Mouse (Mus musculus) liver, embryonic 16.5 days (tissue): ENCODE results near the gene Kdm8. TPM values are rescaled to one million over a fixed set of nuclear protein-coding genes. Genes with fewer than 3 reads are reported as not detected.

Source experiments
- ATAC-seq: fragments of 200-750 bp; cut with Nextera tagmentation; 2 replicates; pipeline ENCODE4 v1.8.0; 2017; ENCODE audit warnings: low read depth, mild to moderate bottlenecking, moderate number of reproducible peaks, moderate library complexity
- H3K27ac ChIP-seq: fragments of 300-500 bp; sonication (generic); 2 replicates; pipeline ENCODE4 v1.5.1; 2014; ENCODE audit warnings: mild to moderate bottlenecking, low read length
- H3K27me3 ChIP-seq: fragments of 300-500 bp; sonication (generic); 2 replicates; pipeline ENCODE4 v1.6.1; 2014; ENCODE audit warnings: low read depth, low read length, mixed read lengths; ENCODE audit not compliant: control insufficient read depth, insufficient read depth
- H3K36me3 ChIP-seq: fragments of 300-500 bp; sonication (generic); 2 replicates; pipeline ENCODE4 v1.6.1; 2014; ENCODE audit warnings: mild to moderate bottlenecking; ENCODE audit not compliant: control insufficient read depth, insufficient read depth
- H3K4me1 ChIP-seq: fragments of 300-500 bp; sonication (generic); 2 replicates; pipeline ENCODE4 v1.6.1; 2014; ENCODE audit warnings: low read depth, low read length, mixed read lengths; ENCODE audit not compliant: control insufficient read depth
- H3K4me2 ChIP-seq: fragments of 300-500 bp; sonication (generic); 2 replicates; pipeline ENCODE4 v1.6.1; 2014; ENCODE audit warnings: low read depth, low read length, mixed read lengths
- H3K4me3 ChIP-seq: fragments of 300-500 bp; sonication (generic); 2 replicates; pipeline ENCODE4 v1.5.1; 2014; ENCODE audit warnings: low read depth, mild to moderate bottlenecking, low read length
- H3K9ac ChIP-seq: fragments of 300-500 bp; sonication (generic); 2 replicates; pipeline ENCODE4 v1.6.1; 2014; ENCODE audit warnings: low read depth, low read length
- H3K9me3 ChIP-seq: fragments of 300-500 bp; sonication (generic); replicated peaks from 2 replicates; pipeline ENCODE4 v1.6.1; 2016; ENCODE audit warnings: low read length; ENCODE audit not compliant: control insufficient read depth
- WGBS: fragments of 180-500 bp; shearing (Covaris S2); extraction: QIAGEN DNeasy Blood & Tissue Kit; methylation state at CpG from one replicate; pipeline ENCODE4 v1.1.7; 2014; ENCODE audit not compliant: insufficient replicate concordance; 5-methylcytosine and 5-hydroxymethylcytosine counted together
- polyA plus RNA-seq: library from polyadenylated mRNA; unstranded; fragments of >200 nt; fragmentation: Nextera tagmentation; extraction: Ambion mirVana; gene quantifications from 2 replicates; pipeline ENCODE4 v1.2.1, GENCODE M21; 2015

Kdm8 gene
- polyA plus RNA-seq, 1 experiment from 2014 or later, result 5.6 TPM

DNA sequence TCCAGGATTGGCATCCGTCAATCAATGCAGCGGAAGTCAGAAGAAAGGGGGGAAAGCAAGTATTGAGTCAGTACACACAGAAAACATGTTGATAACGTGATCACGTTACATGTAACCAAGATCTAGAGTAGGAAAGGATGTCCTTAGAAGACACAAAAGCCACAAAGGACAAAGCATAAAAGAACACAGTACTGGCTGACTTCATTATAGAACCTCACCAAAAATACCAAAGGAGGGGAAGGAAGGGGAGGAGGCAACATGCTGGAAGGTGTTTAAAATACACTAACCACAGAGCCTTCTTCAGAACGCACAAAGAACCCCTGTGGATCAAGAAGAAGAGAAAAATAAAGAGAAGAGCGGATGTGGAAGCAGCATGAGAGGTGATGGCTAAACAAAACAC lies 44.2 kb downstream of the Kdm8 start:
- H3K9me3 ChIP-seq, result no peaks in the 10 kb centered on the region
- peaks cover 7% of the 10 kb centered on the region; the same call in 1 of the 2 replicates for H3K36me3 ChIP-seq
- H3K4me1 ChIP-seq, result peaks cover 50% of the 10 kb centered on the region
- no peaks in the 10 kb centered on the region for H3K27me3 ChIP-seq
- peak overlapping the region; percentile 11; the same call in 1 of the 2 replicates for H3K27ac ChIP-seq
- H3K9ac ChIP-seq, result no peak overlapping the region
- no peak overlapping the region for H3K4me2 ChIP-seq
- 72% methylated on average over 6 of the region's 6 CpGs for WGBS
- no peak overlapping the region for H3K4me3 ChIP-seq
- no peak for ATAC-seq

DNA sequence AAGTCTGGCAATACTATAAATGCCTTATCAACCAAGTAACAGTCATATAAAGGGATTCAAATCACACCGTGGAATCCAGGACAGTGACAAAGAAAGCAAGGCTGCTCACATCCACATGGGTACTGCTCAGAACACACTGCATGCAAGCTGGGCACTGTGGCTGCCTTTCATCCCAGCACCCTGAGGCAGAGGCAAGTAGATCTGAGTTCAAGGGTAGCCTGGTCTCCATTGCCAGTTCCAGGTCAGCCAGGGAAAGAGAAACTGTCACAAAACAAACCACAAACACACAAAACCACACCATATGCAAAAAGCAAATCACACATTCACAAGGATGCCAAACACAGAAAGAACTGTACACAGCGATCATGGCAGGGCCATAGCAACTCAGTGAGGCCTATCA lies 45.2 kb downstream of the Kdm8 start:
- Histone ChIP-seq H3K27me3 (no peaks in the 10 kb centered on the region), H3K36me3 (peaks cover 7% of the 10 kb centered on the region; the same call in 1 of the 2 replicates), H3K4me2 (no peak overlapping the region), H3K4me1 (peaks cover 47% of the 10 kb centered on the region), H3K4me3 (no peak overlapping the region), H3K9ac (no peak overlapping the region), H3K27ac (no peak overlapping the region), H3K9me3 (no peaks in the 10 kb centered on the region)
- 60% methylated on average over 2 of the region's 2 CpGs for WGBS
- no peak for ATAC-seq

DNA sequence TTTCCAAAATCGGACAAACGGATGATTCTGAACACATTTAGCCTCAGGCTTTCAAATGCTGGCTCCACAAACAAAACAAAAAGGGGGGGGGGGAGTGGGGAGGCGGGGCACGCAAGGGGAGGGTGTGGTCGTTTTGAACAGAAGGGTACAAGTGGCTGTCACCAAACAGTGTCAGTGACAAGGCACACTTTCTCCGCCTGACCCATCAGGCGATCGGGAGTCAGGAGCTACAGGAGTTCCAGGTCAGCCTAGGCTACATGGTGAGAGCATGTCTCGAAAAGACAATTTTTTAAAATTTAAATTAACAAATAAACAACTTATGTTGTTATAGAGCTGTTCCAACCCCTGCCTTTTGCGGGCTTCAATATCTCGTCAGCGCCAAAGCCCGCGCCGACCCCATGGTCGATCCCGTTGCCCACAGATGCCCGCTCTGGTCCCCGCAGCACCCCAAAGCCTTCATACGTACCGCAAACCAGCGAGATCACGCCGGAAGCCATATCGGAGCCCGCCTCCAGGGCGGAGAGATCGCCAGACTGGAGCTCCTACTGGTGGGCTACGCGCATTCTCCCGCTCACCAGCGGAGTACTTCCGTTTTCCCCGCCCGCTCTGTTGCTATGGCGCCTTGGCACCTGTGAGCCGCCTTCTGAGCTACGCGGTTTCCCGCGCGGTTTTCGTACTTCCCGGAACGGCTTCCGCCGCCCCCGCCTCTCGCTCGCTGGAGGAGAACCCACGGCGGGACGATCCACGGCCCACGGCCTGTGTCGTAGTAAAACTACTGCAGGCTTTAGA lies 46.7 kb downstream of the Kdm8 start, which contains the start of gene Nsmce1:
Gene Nsmce1 (minus strand): TSS at position 650 of the 789 bp plus-strand sequence.
- WGBS, result under 1% methylated on average over 56 of the region's 56 CpGs

DNA sequence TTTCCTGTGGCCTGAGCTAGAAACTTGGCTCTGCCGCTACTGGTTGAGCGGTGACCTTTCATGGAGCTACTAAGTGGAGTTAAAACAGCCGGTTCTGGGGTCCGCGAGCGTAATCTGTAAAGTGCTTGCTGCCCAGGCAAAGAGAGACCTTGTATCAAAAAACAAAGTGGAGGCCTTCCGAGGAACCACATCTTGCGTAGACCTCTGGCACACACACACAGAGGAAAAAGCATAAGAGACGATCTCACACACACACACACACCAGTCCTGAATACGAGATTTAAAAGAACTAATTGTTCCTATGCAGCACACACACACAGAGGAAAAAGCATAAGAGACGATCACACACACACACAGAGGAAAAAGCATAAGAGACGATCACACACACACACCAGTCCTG lies 47.3 kb downstream of the Kdm8 start:
- no peaks in the 10 kb centered on the region for H3K9me3 ChIP-seq
- peak overlapping the region; percentile 74 for H3K4me3 ChIP-seq
- peak; percentile 1; the same call in 1 of the 2 replicates for ATAC-seq
- H3K9ac ChIP-seq, result peak overlapping the region; percentile 84
- no peaks in the 10 kb centered on the region for H3K27me3 ChIP-seq
- no peaks in the 10 kb centered on the region for H3K36me3 ChIP-seq
- 22% methylated on average over 12 of the region's 12 CpGs for WGBS
- peak overlapping the region; percentile 88 for H3K27ac ChIP-seq
- peaks cover 43% of the 10 kb centered on the region for H3K4me1 ChIP-seq
- peak overlapping the region; percentile 90 for H3K4me2 ChIP-seq

More for the DNA sequence above, 46.7 kb downstream of the Kdm8 start, which contains the start of gene Nsmce1:
- H3K4me1 ChIP-seq, result peaks cover 45% of the 10 kb centered on the region
- H3K4me2 ChIP-seq, result peak within 1 kb of the TSS; percentile 90
- H3K9ac ChIP-seq, result peak within 1 kb of the TSS; percentile 84
- H3K4me3 ChIP-seq, result peak within 1 kb of the TSS; percentile 74
- H3K9me3 ChIP-seq, result no peaks in the 10 kb centered on the region
- H3K27me3 ChIP-seq, result no peaks in the 10 kb centered on the region
- H3K27ac ChIP-seq, result peak within 1 kb of the TSS; percentile 88
- H3K36me3 ChIP-seq, result no peaks in the 10 kb centered on the region; the same call in 1 of the 2 replicates
- ATAC-seq, result peak; percentile 97

DNA sequence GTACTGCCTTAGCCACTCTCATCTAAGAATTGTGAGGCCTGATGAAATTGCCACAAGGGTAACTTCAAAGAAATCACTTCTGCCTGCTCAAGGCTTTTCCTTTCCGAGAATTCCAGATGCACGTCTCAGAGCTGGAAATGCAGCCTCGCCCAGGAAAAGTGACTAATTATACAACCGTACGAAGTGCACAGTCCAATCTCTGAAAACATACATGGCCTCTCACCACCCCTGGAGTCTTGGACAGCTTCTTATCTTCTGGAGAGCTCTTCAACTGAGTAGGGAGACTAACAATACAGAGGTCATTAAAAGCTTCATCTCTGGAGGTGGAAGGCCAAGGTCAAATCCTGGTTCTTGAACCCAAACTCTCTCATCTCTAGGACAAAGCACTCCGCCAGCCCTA lies 48.1 kb downstream of the Kdm8 start:
- peaks cover 35% of the 10 kb centered on the region for H3K4me1 ChIP-seq
- no peak overlapping the region for H3K4me2 ChIP-seq
- H3K27ac ChIP-seq, result no peak overlapping the region
- no peaks in the 10 kb centered on the region for H3K9me3 ChIP-seq
- WGBS, result 64% methylated on average over 6 of the region's 6 CpGs
- H3K36me3 ChIP-seq, result no peaks in the 10 kb centered on the region
- no peaks in the 10 kb centered on the region for H3K27me3 ChIP-seq
- H3K4me3 ChIP-seq, result no peak overlapping the region
- no peak for ATAC-seq
- H3K9ac ChIP-seq, result no peak overlapping the region

DNA sequence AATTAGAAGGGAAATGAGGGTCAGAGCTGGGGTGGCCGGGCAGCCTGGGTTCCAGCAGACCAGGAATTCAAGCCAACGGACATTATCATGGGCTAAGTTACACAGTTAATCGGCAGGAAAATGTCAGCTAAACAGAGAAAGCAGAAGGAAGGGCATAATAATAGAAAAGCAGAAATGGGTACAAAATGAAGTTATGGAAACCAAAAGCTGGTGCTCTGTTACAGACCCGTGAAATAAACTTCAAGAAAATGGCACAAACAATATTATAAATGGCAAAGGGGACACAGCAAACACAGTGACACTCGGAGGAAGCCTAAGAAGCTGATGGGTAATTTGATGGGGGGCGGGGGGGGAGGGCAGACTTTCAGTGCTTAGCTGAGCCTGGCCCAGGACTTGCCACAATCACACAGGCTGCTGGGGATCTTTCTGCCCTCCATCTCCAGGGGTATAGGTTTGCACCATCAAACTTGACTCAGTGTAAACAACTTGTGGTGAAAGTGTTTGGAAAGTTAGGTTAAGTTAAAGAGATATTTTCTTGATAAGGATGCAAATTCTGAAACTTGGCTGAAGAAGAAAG lies 51.5 kb downstream of the Kdm8 start:
- H3K36me3 ChIP-seq, result no peaks in the 10 kb centered on the region
- peaks cover 18% of the 10 kb centered on the region for H3K4me1 ChIP-seq
- no peak for ATAC-seq
- H3K4me2 ChIP-seq, result no peak overlapping the region
- no peak overlapping the region for H3K4me3 ChIP-seq
- H3K27ac ChIP-seq, result peak overlapping the region; percentile 54
- no peaks in the 10 kb centered on the region for H3K27me3 ChIP-seq
- 27% methylated on average over 6 of the region's 6 CpGs for WGBS
- no peaks in the 10 kb centered on the region for H3K9me3 ChIP-seq
- H3K9ac ChIP-seq, result no peak overlapping the region

DNA sequence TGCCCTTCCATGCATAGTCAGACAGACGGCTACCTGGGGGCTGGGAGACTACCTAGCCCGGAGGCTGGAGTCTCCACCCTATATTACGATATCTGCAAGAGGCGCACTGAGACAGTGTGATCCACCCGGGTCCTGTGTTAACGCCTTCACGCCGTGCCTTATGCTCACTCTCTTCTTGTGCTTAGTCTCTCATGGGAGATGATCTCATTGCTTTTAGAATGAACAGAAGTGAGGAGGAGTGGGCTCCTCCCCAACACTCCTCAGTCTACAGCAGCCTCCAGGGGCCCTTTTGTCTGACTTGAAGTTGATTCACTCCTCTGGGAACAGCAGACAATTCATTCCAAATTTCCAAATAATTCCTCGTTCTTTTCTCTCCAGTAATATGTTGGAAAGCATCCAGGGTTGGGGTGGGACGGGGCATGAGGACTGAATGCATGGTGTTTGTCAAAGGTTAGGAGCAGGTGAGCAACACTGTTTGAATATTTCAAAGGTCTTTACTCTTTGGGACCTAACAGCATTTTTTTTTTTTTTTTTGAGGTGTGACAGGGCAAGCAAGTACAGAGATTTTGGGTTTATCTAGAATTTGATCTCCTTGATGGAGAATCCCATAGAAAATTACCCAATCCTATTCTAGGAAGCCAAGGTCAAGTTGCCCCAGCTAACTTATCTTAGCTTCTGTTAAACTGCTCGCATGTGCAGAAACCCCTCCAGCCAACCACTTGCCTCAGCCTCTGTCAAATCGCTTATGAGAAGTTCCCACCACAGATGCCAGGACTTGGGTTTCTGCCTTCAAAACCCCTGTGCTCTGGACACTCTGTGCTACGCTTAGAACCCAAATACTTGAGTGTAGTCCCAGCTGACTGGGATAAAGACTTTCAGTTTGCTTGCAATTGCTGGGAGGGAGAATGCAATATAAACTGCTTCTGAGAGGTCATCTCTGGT lies 55.7 kb downstream of the Kdm8 start:
- Histone ChIP-seq H3K27me3 (no peaks in the 10 kb centered on the region), H3K4me3 (no peak overlapping the region), H3K36me3 (no peaks in the 10 kb centered on the region), H3K4me2 (no peak overlapping the region), H3K9me3 (no peaks in the 10 kb centered on the region), H3K27ac (no peak overlapping the region), H3K4me1 (peaks cover 8% of the 10 kb centered on the region), H3K9ac (no peak overlapping the region)
- peak; percentile 67 for ATAC-seq
- 41% methylated on average over 13 of the region's 13 CpGs for WGBS

DNA sequence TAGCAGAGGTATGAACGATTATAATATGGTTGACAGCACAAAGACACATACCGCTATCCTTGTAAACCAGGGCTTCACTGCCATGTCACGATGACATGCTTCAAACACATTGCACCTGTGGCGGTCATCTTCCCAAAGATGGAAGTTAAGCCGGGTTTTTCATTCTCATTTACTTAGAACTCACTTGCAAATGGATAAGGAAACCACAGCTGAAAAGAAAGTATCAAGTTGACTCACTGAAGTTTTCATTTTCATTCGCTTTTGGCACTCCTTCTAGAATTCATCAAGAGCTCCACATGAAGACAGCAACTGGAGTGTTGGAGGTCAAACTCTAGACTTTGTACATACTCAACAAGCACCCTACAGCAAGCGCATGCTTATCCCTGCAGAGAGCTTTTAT lies 56.4 kb downstream of the Kdm8 start:
- H3K9ac ChIP-seq, result no peak overlapping the region
- no peak overlapping the region for H3K4me2 ChIP-seq
- no peak overlapping the region for H3K27ac ChIP-seq
- H3K4me1 ChIP-seq, result peaks cover 8% of the 10 kb centered on the region
- H3K27me3 ChIP-seq, result no peaks in the 10 kb centered on the region
- no peaks in the 10 kb centered on the region for H3K9me3 ChIP-seq
- ATAC-seq, result no peak
- 81% methylated on average over 7 of the region's 7 CpGs for WGBS
- H3K36me3 ChIP-seq, result no peaks in the 10 kb centered on the region
- H3K4me3 ChIP-seq, result no peak overlapping the region
